Mouse (Mus musculus): Measurements from ENCODE around the gene H2al1o.
"Not testable (repeated sequence)": the region's sequence is repeated elsewhere in the genome, so short reads cannot be mapped to it uniquely, and the experiment has no call there.

H2al1o gene

GRCm38 (mm10) chrX:9572309-9572708, at the start of gene H2al1o:
Gene H2al1o, minus strand, starts transcription at chrX:9572409.
- DNase-seq (ENCODE audit: low spot score), result not testable (repeated sequence)

GRCm38 (mm10) chrX:9598036-9598435, 25.8 kb upstream of the H2al1o start:
- DNase-seq (ENCODE audit: low spot score), result not testable (repeated sequence)

- no peak for DNase-seq (ENCODE audit: low spot score)
Observed at GRCm38 (mm10) chrX:9536881-9537280, 35.3 kb downstream of the H2al1o start.

Data from urinary bladder, postnatal 10 days (tissue).